Mouse (Mus musculus) liver, embryonic 14.5 days (tissue): ENCODE data around the gene Mcfd2.

ENCODE experiments used
- CTCF ChIP-seq: IDR thresholded peaks from 2 replicates; pipeline ENCODE4 v1.5.1; 2016; ENCODE audit warnings: antibody characterized with exemption, low read depth, control low read depth
- EP300 ChIP-seq: IDR thresholded peaks from 2 replicates; pipeline ENCODE4 v1.6.1; 2016; ENCODE audit warnings: antibody characterized with exemption, low read depth

- TF ChIP-seq EP300 = no peak
- TF ChIP-seq CTCF = no peak
These were observed 48.8 kb upstream of the Mcfd2 start for GRCm38 (mm10) chr17:87314530-87314946.
